Mouse (Mus musculus): ENCODE results near the gene Supt3.

Gene Supt3

GRCm38 (mm10) chr17:44776738-44777270 lies at the start of gene Supt3:
TSS of gene Supt3 (plus strand) at chr17:44777152.
- DNase-seq (ENCODE audit: low read depth, low spot score), result peak; percentile 99

- DNase-seq (ENCODE audit: low read depth, low spot score), result peak; percentile 20
Observed at GRCm38 (mm10) chr17:44727675-44728074, 49.3 kb upstream of the Supt3 start.

GRCm38 (mm10) chr17:44728464-44728863 lies 48.5 kb upstream of the Supt3 start:
- peak; percentile 39 for DNase-seq (ENCODE audit: low read depth, low spot score)

DNA sequence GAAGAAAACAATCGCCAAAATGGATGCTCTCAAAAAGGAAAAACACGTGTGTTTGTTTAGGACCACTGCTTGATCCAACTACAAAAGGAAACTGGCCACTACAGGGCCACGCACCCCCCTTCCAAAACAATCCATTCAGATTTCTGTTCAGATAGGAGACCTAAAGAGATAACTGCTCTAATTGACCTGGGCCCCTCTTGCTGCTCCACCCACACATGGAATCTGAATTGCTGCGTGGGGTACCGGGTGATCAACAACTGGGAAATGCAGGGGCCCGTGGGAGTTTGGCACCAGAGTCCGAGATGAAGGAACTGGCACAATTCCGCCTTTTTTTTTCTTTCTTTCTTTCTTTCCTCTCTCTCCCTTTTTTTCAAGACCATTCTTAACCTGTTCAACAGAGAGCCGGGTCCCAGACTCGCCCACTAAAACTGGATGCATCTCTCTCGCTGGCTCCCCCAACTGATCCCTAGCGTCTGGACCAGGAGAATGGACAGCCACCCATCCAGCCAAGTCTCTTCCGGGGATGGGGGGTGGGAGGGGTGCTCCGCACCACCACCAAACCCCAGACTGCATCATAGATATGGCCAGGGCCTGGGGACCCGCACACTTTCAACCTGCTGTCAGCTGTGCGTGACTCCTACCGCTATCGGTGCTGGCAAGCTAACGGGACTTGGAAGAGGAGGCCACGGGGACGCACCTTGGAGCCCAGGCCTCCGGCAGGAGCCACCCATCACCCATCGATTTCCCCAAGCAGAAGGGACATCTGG lies 43.2 kb upstream of the Supt3 start:
- peak; percentile 28 for DNase-seq (ENCODE audit: low read depth, low spot score)

- peak; percentile 58 for DNase-seq (ENCODE audit: low read depth, low spot score)
Observed at GRCm38 (mm10) chr17:44734501-44735222, 42.3 kb upstream of the Supt3 start.

DNA sequence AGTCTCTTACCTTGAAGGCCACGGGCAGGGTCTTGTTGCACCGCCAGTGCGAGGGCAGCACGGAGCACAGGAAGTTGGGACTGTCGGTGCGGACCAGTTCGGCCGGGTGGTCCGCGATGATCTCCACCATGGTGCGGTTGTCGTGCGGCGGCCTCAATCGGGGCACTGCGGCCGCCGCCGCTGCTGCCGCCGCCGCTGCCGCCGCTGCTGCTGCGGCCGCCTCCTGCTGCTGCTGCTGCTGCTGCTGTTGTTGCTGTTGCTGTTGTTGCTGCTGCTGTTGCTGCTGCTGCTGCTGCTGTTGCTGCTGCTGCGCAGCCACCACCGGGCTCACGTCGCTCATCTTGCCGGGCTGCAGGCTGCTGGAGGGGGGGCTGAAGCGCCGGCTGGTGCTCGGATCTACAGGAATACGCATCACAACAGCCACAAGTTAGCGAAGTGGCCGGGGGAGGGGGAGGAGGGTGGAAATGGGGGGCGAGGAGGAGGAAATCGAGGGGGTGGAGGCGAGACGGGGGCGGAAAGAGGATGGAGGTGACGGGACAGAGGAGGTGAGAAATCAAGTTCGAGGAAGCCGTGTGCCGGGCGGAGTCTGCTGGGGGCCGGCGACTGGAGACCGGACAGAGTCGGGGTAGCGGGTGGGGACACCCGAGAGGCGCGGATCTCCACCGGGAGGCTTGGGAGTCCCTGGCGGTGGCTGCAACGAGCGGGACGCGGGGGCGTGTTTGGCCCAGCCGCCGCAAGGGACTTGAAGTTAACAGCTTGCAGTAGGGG lies 41.5 kb upstream of the Supt3 start:
- DNase-seq (ENCODE audit: low read depth, low spot score), result peak; percentile 71

- DNase-seq (ENCODE audit: low read depth, low spot score), result peak; percentile 83
Observed at GRCm38 (mm10) chr17:44735991-44736561, 40.9 kb upstream of the Supt3 start.

DNA sequence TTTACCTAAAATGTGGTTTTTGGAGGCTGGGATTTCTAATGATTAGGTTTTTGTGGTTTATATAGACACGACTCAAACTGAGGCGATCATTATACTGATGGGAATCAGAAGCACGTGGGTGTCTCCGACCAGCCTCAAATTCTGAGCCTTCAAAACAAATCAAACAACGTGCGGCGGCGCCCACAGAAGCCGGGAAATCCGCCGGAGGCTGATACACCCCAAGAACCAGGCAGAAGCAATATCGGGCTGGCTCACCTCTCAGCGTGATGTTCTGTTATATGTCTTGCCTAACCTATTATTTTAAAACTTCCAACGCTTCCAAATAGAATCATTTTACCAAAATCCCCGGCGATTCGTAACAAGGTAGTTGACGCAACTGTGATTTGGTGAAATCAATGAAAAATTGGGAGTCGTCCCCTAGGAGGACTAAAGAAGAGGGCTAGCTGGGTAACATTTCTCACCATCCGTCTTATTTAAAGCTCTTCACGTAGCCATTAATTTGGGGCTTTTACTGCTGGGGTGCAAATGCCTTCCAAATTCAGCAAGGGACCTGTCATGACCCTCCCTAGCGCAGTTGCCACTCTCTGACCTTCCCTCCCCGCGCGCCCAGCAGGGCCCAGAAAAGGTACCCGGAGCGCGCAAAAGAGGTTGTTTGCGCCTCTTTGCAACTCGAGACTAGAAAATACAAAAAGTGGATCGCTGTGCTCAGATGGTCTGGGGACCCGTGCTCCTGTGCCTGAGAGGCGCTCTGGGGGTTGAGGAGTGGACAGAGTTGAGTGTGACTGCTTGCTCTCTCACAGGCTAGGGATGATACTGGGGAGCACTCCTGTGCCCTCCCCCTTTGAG lies 39.5 kb upstream of the Supt3 start:
- DNase-seq (ENCODE audit: low read depth, low spot score), result peak; percentile 62

- peak; percentile 43 for DNase-seq (ENCODE audit: low read depth, low spot score)
Observed at GRCm38 (mm10) chr17:44738121-44738637, 38.8 kb upstream of the Supt3 start.

DNA sequence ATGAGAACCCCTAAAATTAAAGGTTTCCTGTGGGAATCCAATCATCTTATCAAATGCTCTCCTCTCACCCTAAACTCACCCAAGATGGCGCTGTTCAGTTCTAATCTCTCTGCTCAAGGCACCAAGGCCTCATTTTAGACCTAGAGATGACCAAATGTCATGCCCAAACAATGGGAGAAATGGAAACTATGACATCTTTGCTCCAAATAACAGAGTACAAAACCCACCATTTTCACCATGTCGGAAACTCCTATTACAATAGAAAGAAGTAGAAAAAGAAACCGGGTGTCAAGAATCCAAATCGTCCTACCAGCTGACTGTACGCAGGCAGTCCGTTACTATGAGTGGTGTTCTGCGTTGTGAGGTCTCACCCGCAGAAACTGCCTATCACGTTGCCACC lies 34.7 kb upstream of the Supt3 start:
- no peak for DNase-seq (ENCODE audit: low read depth, low spot score)

- DNase-seq (ENCODE audit: low read depth, low spot score), result peak; percentile 54
Observed at GRCm38 (mm10) chr17:44743780-44744179, 33.2 kb upstream of the Supt3 start.

- DNase-seq (ENCODE audit: low read depth, low spot score), result peak; percentile 29
Observed at GRCm38 (mm10) chr17:44745378-44745777, 31.6 kb upstream of the Supt3 start.

- peak; percentile 63 for DNase-seq (ENCODE audit: low read depth, low spot score)
Observed at GRCm38 (mm10) chr17:44766318-44766717, 10.6 kb upstream of the Supt3 start.

DNA sequence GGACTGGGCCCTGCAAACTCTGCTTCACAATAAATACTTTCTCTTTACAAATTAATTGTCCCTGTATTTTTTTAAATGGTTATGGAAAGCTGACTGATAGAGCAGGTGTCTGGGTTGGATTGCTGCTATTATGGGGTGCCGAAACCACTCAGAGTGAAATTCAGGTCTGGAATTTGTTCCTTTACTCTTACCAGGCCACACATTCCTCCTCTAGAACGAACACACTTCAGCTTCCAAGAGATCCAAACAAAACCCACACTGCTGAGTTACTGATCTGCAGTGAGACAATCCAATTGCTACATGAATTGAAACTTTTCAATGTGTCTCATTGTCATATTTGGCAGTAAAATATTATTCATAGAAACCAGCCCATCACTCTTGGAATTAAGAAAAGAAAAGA lies 10.0 kb upstream of the Supt3 start:
- DNase-seq (ENCODE audit: low read depth, low spot score), result no peak

- no peak for DNase-seq (ENCODE audit: low read depth, low spot score)
Observed at GRCm38 (mm10) chr17:44767375-44767774, 9.6 kb upstream of the Supt3 start.

- DNase-seq (ENCODE audit: low read depth, low spot score), result no peak
Observed at GRCm38 (mm10) chr17:44768522-44768921, 8.4 kb upstream of the Supt3 start.

- DNase-seq (ENCODE audit: low read depth, low spot score), result no peak
Observed at GRCm38 (mm10) chr17:44770871-44771270, 6.1 kb upstream of the Supt3 start.

GRCm38 (mm10) chr17:44772576-44772975 lies 4.4 kb upstream of the Supt3 start:
- DNase-seq (ENCODE audit: low read depth, low spot score), result no peak

- DNase-seq (ENCODE audit: low read depth, low spot score), result peak; percentile 86
Observed at GRCm38 (mm10) chr17:44777337-44777804, 419 bp downstream of the Supt3 start.

DNA sequence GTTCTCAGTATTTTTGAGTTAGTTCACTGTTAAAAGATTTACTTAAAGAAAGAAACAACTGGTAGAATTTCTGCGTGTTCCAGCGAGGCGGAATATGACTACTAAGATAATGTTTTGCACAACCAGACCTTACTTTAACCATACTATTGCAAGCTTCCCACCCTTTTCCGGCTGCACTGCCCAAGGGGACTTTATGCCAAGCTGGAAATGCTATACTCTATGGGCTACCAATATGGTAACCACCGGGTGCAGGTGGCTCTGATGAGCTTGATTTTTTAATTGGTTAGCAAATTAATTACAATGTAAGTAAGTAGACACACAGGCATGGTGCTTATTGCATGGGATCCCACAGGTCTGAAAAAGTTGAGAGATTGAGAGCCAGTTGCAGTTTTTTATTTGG lies 1.2 kb downstream of the Supt3 start:
- no peak for DNase-seq (ENCODE audit: low read depth, low spot score)

Measured in CD4-positive, CD25-positive, alpha-beta regulatory T cell, adult 2 months (primary cell).